Mouse (Mus musculus) heart, embryonic 10.5 days (tissue): ENCODE measurements around the gene Hist1h3b. TPM values are rescaled to one million over a fixed set of nuclear protein-coding genes. Genes with fewer than 3 reads are reported as not detected.
A peak's percentile ranks its signal among the peaks of the same experiment; 100 is the strongest.
"Not testable (repeated sequence)": the region's sequence is repeated elsewhere in the genome, so short reads cannot be mapped to it uniquely, and the experiment has no call there.

Experiments used
- DNase-seq: peaks from one replicate; pipeline ENCODE4 v3.0.0-alpha.2; 2017; ENCODE audit warnings: low spot score
- H3K27ac ChIP-seq: fragments of 300-500 bp; sonication (generic); 2 replicates; pipeline ENCODE4 v1.5.1; 2016; ENCODE audit warnings: mild to moderate bottlenecking
- H3K27me3 ChIP-seq: fragments of 300-500 bp; sonication (generic); 2 replicates; pipeline ENCODE4 v1.6.1; 2016; ENCODE audit warnings: mild to moderate bottlenecking; ENCODE audit not compliant: poor library complexity, insufficient read depth, severe bottlenecking
- H3K36me3 ChIP-seq: fragments of 300-500 bp; sonication (generic); 2 replicates; pipeline ENCODE4 v1.6.1; 2016; ENCODE audit warnings: mild to moderate bottlenecking, moderate library complexity
- H3K4me1 ChIP-seq: fragments of 300-500 bp; sonication (generic); 2 replicates; pipeline ENCODE4 v1.6.1; 2016; ENCODE audit warnings: mild to moderate bottlenecking
- H3K4me3 ChIP-seq: fragments of 300-500 bp; sonication (generic); 2 replicates; pipeline ENCODE4 v1.5.1; 2016; ENCODE audit warnings: mild to moderate bottlenecking, moderate library complexity
- H3K9me3 ChIP-seq: fragments of 300-500 bp; sonication (generic); 2 replicates; pipeline ENCODE4 v1.6.1; 2016; ENCODE audit warnings: mild to moderate bottlenecking, moderate library complexity
- WGBS: fragments of 180-500 bp; shearing (Covaris S2); methylation state at CpG from one replicate; pipeline ENCODE4 v1.1.7; 2016; 5-methylcytosine and 5-hydroxymethylcytosine counted together
- polyA plus RNA-seq: library from polyadenylated mRNA; unstranded; fragments of >200 nt; fragmentation: Nextera tagmentation; extraction: Ambion mirVana; gene quantifications from 2 replicates; pipeline ENCODE4 v1.2.1, GENCODE M21; 2016

Gene Hist1h3b
- polyA plus RNA-seq, 1 experiment from 2014 or later, result 2.6 TPM

DNA sequence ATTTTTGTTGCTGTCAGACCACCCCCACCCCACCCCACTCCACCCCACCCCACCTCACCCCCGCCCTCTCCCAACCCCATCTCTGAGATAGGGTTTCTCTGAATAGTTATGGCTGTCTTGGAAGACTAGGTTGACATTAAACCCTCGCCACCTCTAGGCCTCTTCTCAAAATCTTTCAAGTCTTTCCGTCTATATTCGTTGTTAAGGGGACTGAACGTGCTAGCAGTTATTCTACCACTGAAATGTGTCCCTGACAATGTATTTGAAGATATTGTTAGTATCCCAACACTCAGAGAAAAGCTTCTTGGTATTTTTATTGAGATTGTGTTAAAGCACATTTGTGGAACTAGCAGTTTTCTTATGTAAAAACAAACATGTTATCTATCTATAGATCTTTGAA is 11.2 kb upstream of the Hist1h3b start:
- Histone ChIP-seq H3K9me3 (no peaks in the 10 kb centered on the region), H3K4me3 (peak overlapping the region; percentile 65; the same call in 1 of the 2 replicates), H3K27me3 (no peaks in the 10 kb centered on the region), H3K36me3 (no peaks in the 10 kb centered on the region), H3K4me1 (peaks cover 9% of the 10 kb centered on the region; the same call in 1 of the 2 replicates), H3K27ac (peak overlapping the region; percentile 93)
- no peak for DNase-seq
- 59% methylated on average over 5 of the region's 5 CpGs for WGBS

DNA sequence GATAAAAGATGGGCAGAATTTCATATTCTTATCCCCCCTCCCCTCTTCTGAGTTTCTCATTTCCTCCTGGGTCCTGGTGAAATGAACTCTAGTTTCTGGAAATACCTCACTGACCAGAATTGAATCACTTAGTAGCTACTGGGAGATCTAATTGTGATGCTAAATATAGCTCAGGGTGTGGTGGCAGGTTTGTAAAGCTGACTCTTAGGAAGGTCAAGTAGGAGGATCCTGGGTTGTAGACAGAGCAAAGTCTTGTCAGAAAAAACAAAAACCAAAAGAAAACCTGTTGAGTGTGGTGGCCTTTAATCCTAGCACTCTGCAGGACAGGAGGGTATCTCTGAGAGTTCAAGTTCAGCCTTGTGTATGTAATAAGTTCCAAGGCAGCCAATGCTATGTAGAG is 10.1 kb upstream of the Hist1h3b start:
- H3K4me1 ChIP-seq, result peaks cover 9% of the 10 kb centered on the region; the same call in 1 of the 2 replicates
- H3K4me3 ChIP-seq, result no peak overlapping the region
- peak overlapping the region; percentile 63; the same call in 1 of the 2 replicates for H3K27ac ChIP-seq
- no peaks in the 10 kb centered on the region for H3K27me3 ChIP-seq
- H3K36me3 ChIP-seq, result no peaks in the 10 kb centered on the region
- no peaks in the 10 kb centered on the region for H3K9me3 ChIP-seq
- DNase-seq, result no peak

DNA sequence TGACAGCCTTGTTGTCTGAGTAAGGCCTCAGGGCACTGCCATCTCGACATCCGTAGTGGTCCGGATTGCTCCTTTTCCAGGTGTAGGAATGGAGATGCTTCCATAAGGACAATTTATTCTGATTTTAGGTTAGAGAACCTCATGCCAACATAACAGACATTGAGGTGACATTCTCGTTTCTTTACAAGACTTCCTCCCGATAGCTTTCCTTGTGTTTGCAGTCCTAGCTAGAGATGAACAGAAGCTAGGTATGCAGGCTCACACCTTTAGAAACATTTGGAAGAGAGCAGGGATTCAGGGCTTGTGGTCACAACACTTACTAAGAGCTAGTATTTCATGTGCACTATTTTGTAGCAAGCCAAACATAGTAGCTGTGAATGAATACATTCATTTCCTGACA is 8.9 kb upstream of the Hist1h3b start:
- WGBS, result 84% methylated on average over 5 of the region's 5 CpGs
- Histone ChIP-seq H3K9me3 (no peaks in the 10 kb centered on the region), H3K4me1 (peaks cover 16% of the 10 kb centered on the region), H3K36me3 (no peaks in the 10 kb centered on the region), H3K27ac (no peak overlapping the region), H3K4me3 (no peak overlapping the region), H3K27me3 (no peaks in the 10 kb centered on the region)
- no peak for DNase-seq

- no peaks in the 10 kb centered on the region for H3K9me3 ChIP-seq
- no peaks in the 10 kb centered on the region for H3K36me3 ChIP-seq
- peak overlapping the region; percentile 60 for H3K4me3 ChIP-seq
- no peak for DNase-seq
- WGBS, result 44% methylated on average over 4 of the region's 4 CpGs
- peaks cover 20% of the 10 kb centered on the region for H3K4me1 ChIP-seq
- H3K27ac ChIP-seq, result peak overlapping the region; percentile 98; the same call in 1 of the 2 replicates
- H3K27me3 ChIP-seq, result no peaks in the 10 kb centered on the region
Observed at GRCm38 (mm10) chr13:23743963-23744362, 8.1 kb upstream of the Hist1h3b start.

- no peak for DNase-seq
- Histone ChIP-seq H3K9me3 (no peaks in the 10 kb centered on the region), H3K27ac (peak overlapping the region; percentile 98), H3K27me3 (no peaks in the 10 kb centered on the region), H3K4me1 (peaks cover 20% of the 10 kb centered on the region), H3K4me3 (peak overlapping the region; percentile 60), H3K36me3 (no peaks in the 10 kb centered on the region)
- 3% methylated on average over 15 of the region's 36 CpGs for WGBS
Observed at GRCm38 (mm10) chr13:23744421-23745380, 7.4 kb upstream of the Hist1h3b start.

GRCm38 (mm10) chr13:23745381-23746161 is 6.5 kb upstream of the Hist1h3b start, which contains the start of gene Hist1h3c:
Gene Hist1h3c, minus strand, starts transcription at chr13:23745602.
- H3K9me3 ChIP-seq, result no peaks in the 10 kb centered on the region
- peaks cover 20% of the 10 kb centered on the region for H3K4me1 ChIP-seq
- H3K27me3 ChIP-seq, result no peaks in the 10 kb centered on the region
- peak within 1 kb of the TSS; percentile 98 for H3K27ac ChIP-seq
- peak; percentile 93 for DNase-seq
- 2% methylated on average over 28 of the region's 28 CpGs for WGBS
- H3K36me3 ChIP-seq, result no peaks in the 10 kb centered on the region
- peak within 1 kb of the TSS; percentile 60 for H3K4me3 ChIP-seq

GRCm38 (mm10) chr13:23746201-23747080 is 5.6 kb upstream of the Hist1h3b start, which contains the start of gene Hist1h2bb:
Gene Hist1h2bb, plus strand, starts transcription at chr13:23746734.
- H3K4me3 ChIP-seq, result peak within 1 kb of the TSS; percentile 60
- peaks cover 20% of the 10 kb centered on the region for H3K4me1 ChIP-seq
- H3K36me3 ChIP-seq, H3K27me3 ChIP-seq, H3K9me3 ChIP-seq: not testable (repeated sequence)
- peak; percentile 92 for DNase-seq
- H3K27ac ChIP-seq, result peak within 1 kb of the TSS; percentile 98
- WGBS, result under 1% methylated on average over 45 of the region's 58 CpGs

- Histone ChIP-seq H3K4me3 (peak overlapping the region; percentile 60), H3K27me3 (no peaks in the 10 kb centered on the region), H3K27ac (peak overlapping the region; percentile 98), H3K9me3 (no peaks in the 10 kb centered on the region), H3K36me3 (no peaks in the 10 kb centered on the region), H3K4me1 (peaks cover 14% of the 10 kb centered on the region)
- no peak for DNase-seq
- WGBS, result 6% methylated on average over 13 of the region's 13 CpGs
Observed at GRCm38 (mm10) chr13:23747081-23747891, 4.8 kb upstream of the Hist1h3b start.

DNA sequence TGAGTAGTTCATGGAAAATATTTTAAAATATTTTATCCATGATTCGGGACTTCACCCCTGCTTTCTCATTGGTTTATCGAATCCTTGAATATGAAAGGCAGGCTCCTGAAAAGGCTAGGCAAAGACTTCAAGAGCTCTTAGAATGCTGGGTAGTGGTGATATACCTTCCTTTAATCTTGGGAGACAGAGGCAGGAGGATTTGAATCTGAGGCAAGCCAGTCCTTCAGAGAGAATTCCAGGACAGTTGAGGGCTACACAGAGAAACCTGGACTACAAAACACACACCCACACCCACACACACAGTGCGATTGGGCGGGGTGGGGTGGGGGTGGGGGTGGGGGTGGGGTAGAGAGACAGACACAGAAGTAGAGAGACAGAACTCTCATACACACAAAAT is 4.2 kb upstream of the Hist1h3b start:
- no peaks in the 10 kb centered on the region for H3K36me3 ChIP-seq
- DNase-seq, result no peak
- H3K4me3 ChIP-seq, result peak overlapping the region; percentile 18; the same call in 1 of the 2 replicates
- H3K27me3 ChIP-seq, result no peaks in the 10 kb centered on the region
- no peaks in the 10 kb centered on the region for H3K9me3 ChIP-seq
- H3K4me1 ChIP-seq, result peaks cover 17% of the 10 kb centered on the region
- WGBS, result 14% methylated on average over 4 of the region's 4 CpGs
- peak overlapping the region; percentile 98 for H3K27ac ChIP-seq

DNA sequence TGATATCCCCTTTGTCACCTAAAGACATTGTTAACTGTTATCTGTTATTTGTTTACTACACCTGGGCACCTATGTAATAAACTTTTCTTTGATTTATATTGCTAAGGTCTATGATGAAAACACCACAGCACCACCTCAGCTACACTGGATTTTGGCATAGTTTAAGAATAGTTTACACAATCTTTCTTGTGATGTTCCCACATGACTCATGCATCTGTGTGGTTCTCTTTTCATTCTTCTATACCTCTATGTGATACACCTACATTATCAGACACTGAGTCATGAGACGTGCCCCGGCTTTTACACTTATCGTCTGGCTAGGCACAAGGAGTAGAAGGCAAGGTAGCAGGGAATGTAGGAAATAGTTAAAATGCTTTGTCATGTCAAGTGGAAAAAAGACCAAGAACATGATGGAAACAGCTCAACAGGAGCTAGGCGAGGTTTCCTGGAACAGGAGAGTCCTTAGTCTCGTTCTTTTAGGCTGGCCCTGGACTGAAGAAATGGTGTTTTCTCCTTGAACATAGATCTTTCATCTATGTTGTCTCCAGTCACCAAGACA is 2.4 kb upstream of the Hist1h3b start:
- H3K36me3 ChIP-seq, result no peaks in the 10 kb centered on the region
- H3K9me3 ChIP-seq, result no peaks in the 10 kb centered on the region
- peak overlapping the region; percentile 98 for H3K27ac ChIP-seq
- no peak overlapping the region for H3K4me3 ChIP-seq
- peaks cover 16% of the 10 kb centered on the region for H3K4me1 ChIP-seq
- DNase-seq, result no peak
- WGBS, result 84% methylated on average over 5 of the region's 5 CpGs
- no peaks in the 10 kb centered on the region for H3K27me3 ChIP-seq

DNA sequence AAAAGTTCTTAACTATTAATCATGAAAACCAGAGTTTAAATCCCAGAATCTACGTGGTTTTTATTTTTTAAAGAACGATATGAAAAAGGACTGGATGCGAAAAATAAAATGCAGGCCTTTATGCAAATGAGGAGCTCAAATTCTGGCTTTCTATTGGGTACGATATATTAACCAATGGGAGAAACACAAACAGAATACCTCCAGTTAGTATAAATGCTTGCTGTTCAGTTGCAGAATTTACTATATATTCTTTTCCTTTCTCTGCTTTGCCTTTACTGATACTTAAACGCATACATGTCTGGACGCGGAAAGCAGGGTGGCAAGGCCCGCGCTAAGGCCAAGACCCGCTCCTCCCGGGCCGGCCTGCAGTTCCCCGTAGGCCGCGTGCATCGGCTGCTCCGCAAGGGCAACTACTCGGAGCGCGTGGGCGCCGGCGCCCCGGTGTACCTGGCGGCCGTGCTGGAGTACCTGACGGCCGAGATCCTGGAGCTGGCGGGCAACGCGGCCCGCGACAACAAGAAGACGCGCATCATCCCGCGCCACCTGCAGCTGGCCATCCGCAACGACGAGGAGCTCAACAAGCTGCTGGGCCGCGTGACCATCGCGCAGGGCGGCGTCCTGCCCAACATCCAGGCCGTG is 1.1 kb upstream of the Hist1h3b start, which contains the start of gene Hist1h2ab:
Gene Hist1h2ab, plus strand, starts transcription at position 288 of the 639 bp plus-strand sequence.
- Histone ChIP-seq H3K27ac (peak within 1 kb of the TSS; percentile 98), H3K4me3 (peak within 1 kb of the TSS; percentile 55), H3K4me1 (peaks cover 16% of the 10 kb centered on the region)
- 3% methylated on average over 29 of the region's 47 CpGs for WGBS
- not testable (repeated sequence) for H3K27me3 ChIP-seq, H3K9me3 ChIP-seq, H3K36me3 ChIP-seq
- peak; percentile 92 for DNase-seq
